Mouse (Mus musculus) spleen, postnatal 14 days (tissue): ENCODE data around the gene Sacm1l.

ENCODE experiments used
- DNase-seq, 2 experiments: peaks; one replicate each; pipeline ENCODE4 v3.0.0; 2021 to 2022; ENCODE audit warnings: low spot score in 2 of 2

Sacm1l gene

DNA sequence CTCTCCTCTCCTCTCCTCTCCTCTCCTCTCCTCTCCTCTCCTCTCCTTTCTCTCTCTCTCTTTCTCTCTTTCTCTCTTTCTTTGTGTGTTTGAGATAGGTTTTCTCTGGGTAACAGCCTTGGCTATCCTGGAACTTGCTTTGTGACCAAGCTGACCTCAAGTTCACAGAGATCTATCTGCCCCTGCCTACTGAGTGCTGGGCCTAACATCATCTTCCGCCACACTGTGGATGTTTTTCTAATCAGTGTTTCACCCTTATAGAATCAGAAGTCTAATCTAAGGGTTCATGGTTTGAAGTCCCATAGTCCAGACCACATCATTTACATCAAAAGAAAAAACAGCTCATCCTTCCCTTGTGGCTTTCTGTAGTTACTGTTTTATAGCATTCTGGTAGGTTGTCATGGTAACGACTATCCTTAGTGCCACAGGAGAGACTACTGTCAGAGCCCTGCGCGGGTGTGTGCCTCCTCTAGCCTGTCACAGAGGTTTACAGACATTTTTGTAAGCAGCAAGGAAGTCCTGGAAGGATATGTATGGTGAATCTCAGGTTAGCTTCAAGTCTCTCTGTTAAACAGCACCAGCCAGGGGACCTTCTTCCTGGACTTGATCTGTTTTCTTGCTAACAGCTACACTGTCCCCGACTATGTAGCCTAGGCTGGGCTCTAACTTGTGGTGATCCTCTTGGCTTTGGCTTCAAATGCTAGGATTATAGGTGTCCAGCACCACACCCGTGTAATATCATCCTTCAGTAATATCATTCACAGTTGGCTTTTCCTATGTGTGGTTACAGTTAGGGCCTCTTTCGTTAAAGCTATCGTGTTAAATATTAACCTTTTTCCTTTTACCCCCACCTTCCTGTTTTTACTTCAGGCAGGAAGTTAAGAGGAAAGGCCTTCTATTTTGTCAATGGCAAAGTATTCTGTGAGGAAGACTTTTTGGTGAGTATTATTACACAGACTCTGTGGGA is 19.6 kb upstream of the Sacm1l start:
- no peak for DNase-seq

DNA sequence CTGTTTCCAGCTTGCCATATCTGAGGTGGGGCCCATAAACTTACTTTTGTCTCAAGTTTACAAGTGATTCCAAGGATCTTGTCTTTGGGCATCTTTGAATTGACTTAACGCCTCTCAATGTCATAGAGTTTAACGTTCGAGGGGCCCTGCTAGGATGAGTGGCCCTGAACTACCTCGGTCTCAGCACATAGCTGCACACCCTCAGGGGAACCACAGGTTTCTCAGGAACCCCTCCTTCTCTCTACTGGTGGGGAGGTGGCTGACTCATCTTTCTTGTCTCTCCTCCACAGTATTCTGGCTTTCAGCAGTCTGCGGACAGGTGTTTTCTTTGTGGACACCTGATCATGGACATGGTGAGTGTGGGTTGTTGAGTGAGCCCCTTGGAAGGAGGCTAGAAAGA is 18.6 kb upstream of the Sacm1l start:
- no peak for DNase-seq

DNA sequence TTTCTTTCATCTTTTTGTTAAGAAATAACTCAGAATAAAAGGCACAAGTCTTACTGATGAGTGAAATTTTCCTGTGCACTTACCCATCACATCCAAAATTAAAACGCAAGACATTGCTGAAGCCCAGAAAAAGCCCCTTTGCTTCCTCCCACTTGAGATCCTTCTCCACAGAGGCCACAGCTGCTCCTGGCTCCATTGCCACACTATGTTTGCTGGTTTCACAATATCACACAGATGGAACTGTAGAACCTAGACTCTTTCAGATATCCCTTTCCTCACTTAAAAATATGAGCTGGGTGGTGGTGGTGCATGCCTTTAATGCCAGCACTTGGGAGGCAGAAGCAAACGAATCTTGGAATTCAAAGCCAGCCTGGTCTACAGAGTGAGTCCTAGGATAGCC is 17.1 kb upstream of the Sacm1l start:
- DNase-seq, result no peak

DNA sequence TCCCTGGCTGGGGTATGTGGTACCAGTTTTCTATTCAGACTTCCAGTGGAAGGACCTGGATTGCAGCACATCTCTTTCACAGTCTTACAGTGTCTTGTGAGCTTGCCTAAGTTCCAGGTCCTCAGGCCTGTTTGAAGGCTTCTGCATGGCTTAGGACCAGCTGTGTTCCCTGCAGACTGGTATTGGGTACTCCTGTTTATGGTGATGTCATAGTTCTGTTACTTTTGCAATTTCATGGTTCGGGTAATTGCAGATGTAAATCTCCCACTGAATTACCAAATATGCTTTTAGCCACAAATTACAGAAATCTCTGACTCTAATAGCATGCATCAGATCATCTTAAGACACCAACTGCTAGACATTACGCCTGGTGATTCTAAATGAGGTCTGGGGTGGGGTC is 14.5 kb upstream of the Sacm1l start:
- DNase-seq, result no peak

DNA sequence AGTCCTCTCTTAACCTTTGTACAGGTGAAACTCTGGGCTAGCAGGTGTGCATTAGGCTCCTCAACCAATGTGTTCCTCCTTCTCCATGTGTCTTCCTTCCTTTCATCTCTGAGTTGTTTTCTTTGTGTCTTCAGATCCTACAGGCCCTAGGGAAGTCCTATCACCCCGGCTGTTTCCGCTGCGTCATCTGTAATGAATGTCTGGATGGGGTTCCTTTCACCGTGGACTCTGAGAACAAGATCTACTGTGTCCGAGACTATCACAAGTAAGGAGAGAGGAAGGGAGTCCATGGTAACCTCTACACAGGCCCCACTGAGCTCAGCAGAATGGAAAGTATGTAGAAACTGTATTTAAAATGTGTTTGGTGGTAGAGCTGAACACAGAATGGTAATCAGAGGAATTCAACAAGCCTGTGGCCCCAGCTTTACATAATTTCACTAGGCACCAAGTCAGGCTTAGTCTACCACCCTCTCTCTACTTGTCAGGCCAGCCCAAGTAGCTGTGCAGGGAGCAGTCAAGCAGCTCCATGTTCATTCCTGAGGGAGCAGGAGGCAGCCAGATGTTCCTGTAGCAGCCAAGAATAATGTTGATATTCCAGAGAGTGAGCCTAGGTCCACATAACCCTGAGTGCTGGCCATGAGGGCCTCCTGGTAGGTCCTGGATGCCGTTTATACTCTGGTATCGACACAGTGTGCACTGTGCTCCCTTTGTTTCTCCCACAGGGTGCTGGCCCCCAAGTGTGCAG is 12.7 kb upstream of the Sacm1l start:
- no peak for DNase-seq

DNA sequence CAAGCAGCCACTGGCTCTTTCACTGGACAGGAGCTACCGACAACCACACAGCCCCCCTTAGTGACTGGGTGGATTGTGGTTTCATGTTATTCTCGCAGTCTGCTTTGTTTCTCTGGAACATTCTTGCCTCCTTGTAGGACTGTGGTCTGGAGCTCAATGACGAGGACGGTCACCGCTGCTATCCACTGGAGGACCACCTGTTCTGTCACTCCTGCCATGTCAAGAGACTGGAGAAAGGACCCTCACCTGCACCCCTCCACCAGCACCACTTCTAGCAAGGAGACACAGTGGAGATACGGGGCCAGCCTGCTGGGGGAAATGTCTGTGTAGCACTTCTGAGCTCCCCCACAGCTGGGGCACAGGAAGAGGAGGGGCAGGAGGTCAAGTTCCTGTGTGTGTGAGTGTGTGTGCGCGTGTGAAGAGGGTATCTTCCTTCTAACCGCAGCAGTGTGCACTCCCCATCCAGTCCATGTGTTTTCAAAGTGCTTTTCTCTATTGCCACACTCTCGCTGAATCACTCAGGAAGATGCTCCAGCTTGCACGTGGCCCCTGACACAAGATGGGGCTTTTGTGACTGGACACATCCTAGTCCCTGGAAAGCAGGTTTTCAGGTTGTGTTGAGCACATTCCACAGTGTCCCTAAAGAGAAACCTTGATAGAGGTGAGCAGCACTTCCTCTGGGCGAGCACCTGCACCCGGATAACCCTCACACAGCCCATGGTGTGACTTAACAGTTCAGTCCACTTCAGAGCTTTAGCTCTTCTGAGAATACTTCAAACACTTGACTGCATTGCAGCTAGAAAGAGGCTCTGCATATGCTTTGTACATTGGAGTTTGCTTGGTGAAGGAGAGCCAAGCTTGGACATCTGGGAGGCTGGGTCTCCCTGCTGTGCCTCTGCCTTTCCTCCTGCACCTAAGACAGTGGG is 10.3 kb upstream of the Sacm1l start:
- DNase-seq, result peak; percentile 17 to 25

DNA sequence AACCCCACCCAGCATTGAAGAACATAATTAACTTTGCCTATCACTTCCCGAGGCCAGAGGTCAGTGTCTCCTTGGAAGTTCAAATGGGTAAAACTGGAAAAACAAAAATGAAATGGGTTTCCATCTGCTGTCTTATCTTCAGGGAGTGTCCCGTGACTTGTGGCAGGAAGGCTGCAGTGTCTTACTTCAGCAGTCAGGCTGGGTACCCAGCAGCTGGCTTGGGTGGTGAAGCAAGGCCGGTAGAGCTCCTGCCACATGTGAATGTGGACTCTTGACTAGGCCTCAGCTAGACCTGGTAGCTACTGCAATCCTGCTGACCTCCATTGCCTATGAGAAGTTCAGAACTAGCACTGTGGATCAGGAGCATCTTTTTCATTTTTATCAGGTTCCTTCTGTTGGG is 8.8 kb upstream of the Sacm1l start:
- no peak for DNase-seq

DNA sequence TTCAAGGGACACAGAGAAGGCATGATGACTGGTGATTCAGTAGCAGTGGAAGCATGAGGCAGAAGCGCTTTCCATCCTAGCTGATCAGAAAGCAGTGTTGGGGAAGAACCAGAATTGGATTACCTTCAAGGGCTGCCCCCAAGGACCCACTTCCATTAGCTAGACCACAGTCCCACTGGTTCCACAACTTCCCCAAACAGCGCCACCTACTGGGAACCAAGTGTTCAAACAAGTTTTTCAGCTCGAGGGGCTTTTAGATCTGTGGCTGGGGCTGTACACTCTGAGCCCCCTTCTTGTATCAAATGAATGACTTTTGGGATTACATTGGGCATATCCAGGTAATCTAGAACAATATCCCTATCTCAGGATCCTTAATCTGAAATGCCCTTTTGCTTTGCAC is 5.9 kb upstream of the Sacm1l start:
- peak in 1 of 2 experiments; percentile 56 for DNase-seq

DNA sequence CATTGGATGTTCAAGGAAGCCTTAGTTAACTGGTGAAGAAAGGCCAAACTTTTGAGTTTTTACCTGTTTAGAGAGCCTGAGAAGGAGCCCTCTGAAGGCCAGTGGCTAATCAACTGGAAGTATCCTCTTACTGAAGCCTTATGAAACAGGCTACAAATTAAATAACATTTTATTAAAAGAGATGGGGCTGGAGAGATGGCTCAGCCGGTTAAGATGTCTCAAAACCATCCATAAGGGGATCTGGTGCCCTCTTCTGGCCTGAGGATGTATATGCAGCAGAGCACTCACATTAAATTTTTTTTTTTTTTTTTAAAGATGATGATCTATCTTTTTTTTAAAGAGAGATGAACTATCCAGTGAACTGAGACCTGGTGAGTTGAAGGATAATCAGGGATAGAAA is 4.5 kb upstream of the Sacm1l start:
- DNase-seq, result peak; percentile 28 to 63

DNA sequence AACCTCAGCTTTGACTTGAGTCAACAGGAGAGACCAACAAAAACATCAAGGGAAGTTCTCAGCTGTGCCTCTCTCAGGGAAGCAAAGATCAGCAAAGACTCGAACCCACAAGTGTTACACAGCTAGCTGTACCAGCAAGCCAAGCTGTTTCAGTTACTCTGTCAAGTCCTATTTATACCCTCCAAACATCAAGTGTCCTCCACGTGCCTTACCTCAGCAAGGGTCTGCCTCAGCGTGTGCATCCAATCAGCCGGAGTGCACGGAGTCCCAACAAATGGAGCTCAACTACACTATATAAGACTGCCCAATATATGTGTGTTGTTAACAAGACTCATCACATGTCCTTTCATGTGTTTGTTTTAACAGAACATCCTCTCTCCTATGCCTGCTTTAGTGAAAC is 3.1 kb upstream of the Sacm1l start:
- DNase-seq, result no peak

DNA sequence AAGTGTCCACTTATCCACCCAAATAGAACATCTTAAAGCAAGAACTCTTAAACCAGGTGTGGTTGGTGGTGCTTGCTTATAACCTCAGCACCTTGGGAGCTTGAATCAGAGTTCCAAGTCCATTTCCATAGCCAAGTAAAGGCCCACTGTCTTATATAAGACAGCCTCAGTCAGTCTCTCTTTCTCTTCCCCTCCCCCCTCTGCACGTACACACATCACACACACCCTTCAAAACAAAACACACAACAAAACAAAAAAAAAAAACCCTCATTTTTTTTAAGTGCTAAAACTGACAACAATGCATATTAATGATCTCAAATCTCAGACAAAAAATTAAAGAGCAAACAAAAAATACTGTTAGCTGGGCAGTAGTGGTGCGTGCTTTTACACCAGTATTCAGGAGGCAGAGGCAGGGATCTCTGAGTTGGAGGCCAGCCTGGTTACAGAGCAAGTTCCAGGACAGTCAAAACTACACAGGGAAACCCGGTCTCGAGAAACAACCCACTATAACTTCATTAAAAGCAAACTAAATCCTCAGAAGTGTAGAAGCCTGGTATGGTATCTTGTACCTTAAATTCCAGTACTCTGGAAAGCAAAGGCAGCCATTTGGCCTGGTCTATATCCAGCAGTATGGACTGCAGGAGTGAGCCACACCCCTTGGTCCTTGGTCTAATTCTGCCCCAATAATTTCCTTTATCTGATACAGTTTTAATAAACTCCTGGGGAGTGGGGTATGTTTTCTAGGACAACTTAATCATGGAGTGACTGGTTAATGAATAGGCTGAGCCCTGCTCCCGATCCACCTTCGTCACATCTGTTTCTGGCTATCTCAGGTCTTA is 1.3 kb upstream of the Sacm1l start:
- no peak for DNase-seq

DNA sequence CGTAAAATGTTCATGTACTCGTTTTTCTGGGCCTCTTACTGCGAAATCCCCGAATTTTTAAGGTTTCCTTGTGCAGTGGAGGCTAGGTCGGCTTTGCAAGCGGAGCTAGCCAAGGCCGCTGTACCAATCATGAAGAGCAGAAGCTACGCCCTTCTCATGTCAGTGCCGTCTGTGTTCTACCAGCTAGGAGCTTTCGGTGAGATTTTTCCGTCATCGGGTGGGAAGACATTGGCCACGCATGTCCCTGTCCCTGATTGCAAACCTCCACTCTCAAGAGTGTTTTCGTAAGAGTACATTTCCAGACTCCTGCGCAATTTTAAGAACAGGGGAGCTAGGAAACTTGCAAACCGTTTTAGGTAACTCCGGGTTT is 648 bp upstream of the Sacm1l start:
- peak in 1 of 2 experiments; percentile 21 for DNase-seq

DNA sequence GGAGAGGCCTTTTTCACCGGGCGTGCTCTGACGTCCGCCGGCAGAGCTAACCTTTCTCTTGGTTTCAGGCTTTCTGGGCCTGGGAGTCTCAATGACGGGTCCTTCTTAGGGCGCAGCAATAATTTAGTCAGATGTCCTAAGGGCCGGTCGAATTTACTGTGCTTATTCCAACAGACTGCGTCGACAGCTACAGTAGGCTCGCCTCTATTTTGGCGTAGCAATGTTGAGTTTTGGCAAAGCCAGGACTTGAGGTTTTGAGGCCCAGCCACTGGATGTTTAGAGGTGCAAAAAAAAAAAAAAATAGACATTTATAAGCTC is 558 bp downstream of the Sacm1l start:
- DNase-seq, result no peak

DNA sequence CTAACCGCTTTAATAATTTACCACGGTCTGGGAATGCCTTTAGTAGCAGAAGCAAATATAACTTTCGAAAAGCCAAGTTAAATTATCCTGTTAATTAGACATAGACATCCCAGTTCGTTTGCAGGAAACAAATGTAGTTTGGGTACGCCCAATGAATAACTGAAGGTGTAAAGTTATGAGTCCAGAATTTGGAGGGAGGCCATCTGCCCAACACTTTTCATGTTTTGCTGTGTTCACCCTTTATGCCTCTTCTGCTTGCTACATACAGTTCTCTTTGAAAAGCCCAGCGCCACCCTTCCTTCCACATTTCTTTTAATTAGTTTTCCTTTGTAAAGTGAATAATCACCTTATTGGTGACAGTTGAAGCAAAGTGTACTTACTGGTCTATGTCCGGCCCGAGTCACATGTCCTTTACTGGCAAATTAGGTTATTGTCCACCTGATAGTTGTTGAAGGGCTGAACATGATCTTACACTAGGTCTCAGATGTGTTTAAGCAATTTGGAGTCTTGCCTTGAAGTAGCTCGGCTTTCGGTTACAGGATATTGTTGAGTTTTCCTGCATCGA is 1.1 kb downstream of the Sacm1l start:
- DNase-seq, result no peak

DNA sequence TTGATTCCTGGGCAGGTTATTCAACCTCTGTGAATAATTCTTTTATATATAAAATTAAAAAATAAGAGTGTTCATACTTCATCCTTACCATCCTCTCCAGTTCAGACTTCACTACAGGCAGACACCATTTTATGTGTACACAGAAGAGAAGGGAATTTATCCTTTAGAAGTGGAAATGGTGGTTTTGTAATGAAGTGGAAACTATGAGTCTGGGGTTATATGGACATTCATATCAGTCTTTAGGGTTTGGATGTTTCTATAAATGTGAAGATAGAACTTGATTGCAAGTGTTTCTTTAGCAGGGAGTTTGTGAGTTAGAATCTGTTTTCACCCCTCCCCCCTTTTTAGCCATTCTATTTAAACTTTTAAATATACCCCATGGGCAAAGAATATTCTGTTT is 1.7 kb downstream of the Sacm1l start:
- DNase-seq, result no peak

DNA sequence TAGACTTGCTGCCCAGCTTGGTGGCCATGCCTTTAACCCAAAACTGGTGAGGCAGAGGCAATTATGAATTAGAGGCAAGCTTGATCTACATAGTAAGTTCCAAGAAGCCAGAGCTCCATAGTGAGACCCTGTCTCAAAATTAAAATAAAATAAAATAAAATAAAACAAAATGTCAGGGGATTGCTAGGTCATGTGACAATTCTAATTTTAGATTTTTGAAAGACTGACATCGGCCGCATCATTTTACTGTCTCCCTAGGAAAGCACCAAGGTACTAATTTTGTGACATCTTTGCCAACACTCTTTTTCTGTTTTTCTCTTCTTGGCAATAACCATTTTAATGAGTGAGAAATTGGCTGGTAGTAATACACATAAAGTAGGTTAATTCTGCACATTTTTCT is 7.1 kb downstream of the Sacm1l start:
- no peak for DNase-seq

DNA sequence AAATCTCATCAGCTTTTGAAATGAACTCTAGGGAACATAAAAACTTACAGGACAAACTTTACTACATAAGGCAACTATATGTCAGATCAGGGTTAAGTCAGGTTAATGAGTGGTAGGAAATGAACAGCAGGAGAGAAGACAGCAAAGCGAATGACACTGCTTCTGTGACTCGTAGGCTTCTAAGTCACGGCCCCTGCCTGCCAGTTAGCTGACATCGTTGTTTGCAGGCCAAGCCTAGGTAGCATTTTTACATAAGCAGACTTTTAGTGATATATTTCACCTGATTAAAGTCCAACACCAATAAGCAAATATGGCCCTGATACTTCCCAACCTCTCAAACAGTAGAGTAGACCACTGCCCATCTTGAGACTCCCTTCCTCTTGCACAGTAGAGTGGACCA is 8.6 kb downstream of the Sacm1l start:
- no peak for DNase-seq

DNA sequence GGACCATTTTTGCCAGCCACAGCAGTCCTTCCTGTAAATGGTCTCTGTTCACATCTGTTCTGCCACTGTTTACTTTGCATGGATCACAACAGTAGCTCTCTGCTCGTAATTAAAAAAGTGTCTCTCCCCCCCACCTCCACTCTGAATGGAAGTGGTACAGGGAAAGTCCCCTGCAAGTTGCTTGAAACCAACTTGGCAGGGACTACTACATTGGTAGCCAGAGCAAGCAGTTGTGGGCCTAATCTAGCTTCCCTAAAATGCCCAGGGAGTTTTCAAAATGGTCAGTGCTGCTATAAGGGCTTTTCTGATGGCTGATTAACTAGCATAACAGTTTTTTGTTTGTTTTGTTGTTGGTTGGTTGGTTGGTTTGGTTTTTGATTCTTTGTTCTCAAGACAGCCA is 9.5 kb downstream of the Sacm1l start:
- no peak for DNase-seq

DNA sequence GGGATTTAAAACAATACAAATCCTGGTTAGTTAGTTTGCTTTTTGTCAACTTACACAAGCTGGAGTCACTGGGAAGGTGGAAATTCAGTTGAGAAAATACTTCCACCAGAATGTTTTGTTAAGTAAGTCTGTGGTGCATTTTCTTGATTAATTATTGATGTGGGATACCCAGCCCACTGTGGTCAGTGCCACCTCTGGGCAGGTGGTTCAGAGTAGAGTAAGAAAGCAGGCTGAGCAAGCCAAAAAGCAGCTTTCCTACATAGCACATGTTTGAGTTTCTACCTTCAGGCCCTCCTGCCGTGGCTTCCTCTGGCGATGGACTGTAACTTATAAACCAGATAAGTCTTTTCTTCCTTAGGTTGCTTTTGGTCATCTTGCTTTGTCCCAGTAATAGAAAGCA is 10.3 kb downstream of the Sacm1l start:
- no peak for DNase-seq

DNA sequence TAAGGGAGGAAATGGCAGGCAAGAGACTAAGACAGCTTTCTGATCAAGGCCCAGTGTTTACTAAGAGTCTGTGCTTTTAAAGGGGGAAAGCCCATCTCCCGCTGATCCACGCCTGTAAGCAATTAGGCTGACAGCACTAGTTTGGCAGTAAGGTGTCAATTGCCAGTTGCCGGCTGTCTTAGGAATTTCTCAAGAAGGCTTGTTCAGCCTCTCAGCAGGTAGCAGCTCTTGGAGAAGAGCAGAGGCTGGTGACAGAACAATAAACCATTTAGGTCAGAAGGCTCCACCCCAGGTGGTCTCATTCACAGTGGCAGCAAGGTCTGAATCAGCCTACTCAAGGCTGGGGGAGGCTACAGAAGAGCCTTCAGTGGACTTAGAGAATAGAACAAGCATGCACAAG is 25.0 kb downstream of the Sacm1l start:
- DNase-seq, result no peak
